Mouse (Mus musculus) frontal cortex, postnatal 14 days (tissue): ENCODE results near the gene Fggy.

ENCODE experiments used
- DNase-seq, 2 experiments: peaks; one replicate each; pipeline ENCODE4 v3.0.0; 2022; ENCODE audit warnings: low spot score in 2 of 2

Fggy gene

DNA sequence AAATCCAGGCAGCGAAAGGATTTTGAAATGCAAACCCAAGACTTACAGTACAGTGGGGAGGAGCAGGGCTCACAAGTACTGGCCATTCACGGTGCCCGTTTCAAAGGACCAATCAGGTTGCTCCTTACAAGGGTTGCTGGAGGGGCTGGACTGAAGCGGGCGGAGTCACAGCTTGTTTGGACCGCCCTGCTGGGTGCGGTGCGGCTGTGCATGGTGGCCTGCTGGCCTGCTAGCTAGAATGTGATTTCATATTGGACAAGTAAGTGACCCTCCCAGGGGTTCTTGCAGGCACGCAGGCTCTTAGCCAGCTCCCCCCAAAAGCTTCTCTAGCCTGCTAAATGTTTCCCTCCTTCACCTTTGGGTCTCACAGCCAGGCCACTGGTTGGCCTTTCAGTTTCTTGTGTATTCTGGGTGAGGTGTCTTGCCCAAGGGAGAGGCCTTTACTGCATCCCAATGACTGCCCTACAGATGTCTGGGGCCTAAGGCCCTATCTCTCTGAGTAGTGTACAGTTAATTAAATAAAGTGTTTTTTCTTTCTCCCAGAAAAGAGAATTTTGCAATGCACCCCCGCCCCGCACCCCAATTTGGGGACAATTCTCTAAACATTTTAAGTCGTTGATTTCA lies at the start of gene Fggy:
Gene Fggy (plus strand): TSS at position 175 of the 624 bp plus-strand sequence.
- DNase-seq, result peak; percentile 95 to 97

DNA sequence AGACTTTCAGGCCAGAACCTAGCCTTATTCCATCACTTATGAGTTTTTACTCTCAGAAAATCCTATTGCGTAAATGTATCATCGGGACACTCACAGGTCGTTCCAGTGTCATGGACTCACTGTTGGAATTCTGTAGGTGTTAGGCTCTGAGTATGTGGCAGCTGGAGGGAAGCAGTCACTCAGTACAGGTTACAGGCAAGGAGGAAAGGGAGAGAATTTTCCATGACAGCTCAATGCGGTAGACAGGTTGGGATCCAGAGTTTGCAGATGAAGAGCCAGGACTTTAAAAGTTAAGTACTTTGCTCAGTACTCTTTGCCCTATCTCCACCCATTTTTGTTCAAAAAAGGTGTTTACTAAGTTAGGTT lies 49.4 kb upstream of the Fggy start:
- no peak for DNase-seq

DNA sequence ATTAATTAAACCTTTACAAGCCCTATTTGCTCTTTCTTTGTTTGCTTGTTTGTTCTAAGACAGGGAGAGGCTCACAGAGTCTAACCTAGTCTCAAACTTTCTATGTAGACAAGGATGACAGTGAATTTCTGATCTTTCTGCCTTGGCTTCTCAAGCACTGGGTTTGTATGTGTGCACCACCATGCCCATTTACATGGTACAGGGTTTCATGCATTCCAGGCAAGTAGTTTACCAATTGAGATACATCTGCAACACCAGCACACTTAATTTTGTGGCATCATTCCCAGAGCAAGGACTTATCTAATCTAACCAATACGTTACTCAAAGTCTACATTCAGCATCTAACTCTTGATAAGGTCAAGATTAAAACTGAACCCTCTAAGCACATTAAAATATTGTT lies 38.9 kb upstream of the Fggy start:
- DNase-seq, result no peak

DNA sequence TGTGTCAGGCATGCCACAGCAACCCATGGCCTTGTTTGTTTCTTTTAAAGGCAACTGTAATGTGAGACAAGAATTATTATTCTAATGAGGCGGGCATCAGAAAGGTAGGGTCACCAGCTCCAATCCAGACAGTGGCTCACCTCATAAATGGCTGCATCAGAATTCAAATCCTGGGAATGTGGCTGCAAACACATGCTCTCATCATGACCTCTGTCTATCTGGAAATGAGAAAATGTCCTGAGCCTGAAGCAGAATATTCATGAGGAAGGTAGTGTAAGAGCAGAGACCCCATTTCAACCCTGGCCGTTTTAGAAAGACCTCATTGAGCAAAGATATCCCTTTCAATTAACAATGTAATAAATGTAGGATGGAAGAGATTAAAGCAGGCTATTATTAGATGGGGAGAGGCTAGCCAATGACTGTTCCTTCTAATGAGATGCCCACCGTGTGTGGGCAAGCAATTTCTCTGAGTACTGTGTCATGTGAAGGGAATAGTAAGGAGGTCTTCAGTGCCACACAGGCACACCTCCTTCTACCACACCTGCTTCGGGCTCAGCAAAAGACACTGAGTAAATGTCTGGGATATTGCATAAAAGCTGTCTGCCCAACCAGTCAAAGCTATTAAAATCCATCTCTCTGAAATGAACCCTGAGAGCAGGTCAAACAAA lies 37.2 kb upstream of the Fggy start:
- no peak for DNase-seq

DNA sequence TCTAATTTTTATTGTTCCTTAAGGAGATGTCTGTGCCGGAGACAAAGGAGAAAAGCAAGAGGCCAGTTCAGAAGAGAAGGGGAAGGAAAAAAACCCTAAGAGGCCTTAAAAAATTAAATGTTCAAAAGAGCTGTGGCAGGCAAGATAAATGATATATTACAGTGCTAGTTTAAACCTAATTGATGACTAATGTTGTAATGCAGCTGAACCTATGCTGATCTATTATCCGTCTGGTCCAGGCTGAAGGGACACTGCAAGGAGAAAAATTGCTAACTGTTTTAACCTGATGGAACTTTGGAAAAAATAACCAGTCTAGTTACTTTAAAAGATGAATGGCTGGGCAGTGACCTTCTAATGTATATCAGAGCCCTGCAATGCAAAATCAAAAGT lies 36.7 kb upstream of the Fggy start:
- DNase-seq, result no peak

DNA sequence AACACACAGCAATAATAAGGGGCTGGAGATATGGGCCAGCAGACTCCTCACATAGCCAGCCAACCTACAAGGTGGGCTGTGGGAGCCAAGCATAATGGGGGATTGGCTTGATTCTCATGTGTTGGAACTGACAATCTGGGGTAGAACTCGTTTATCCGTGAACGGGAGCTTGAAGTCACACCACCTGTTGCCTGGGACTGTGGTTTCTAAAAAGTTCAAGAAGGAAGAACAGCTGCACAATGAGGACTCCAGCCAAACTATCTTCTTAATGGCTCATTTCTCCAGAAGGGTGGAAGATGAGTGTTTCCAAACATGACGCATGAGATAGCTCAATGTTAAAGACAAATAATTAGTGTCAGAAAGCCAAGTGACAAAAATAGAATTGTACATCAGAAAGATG lies 30.7 kb upstream of the Fggy start:
- DNase-seq, result no peak

DNA sequence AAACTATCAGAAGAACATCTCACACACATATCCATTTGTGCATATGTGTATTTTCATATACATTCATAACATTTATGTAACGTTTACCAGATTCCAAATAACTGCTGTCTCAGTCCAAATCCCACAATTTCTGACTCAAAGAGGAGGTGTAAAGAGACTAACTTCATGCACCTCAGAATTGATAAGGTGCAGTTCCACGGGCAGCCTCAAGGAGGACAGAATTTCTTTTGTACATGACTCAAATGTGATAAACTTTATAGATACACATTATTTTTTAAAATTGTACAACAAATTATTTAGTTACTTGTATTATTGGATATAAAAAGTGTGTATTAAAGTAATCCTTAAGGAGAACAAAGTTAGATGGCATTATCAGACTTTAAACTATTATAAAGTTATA lies 26.6 kb upstream of the Fggy start:
- no peak for DNase-seq

DNA sequence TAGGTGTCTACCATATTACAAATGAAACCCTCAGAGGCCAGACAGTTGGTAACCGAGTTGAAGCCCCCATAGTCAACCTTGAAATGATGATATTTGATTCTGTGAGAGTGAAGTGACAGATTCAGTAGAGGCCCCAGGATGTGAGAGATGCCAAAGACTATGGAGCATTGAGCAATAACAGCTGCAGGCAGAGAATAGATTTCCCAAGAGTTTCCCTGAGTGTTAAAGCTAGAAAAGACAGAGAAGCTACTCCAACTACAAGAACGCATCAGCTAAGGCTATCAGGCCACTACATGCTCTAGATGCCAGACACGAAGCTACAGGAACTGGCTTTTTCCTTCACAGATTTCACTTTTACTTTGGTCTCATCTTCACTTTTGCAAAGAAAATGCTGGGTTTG lies 23.4 kb upstream of the Fggy start:
- DNase-seq, result no peak

DNA sequence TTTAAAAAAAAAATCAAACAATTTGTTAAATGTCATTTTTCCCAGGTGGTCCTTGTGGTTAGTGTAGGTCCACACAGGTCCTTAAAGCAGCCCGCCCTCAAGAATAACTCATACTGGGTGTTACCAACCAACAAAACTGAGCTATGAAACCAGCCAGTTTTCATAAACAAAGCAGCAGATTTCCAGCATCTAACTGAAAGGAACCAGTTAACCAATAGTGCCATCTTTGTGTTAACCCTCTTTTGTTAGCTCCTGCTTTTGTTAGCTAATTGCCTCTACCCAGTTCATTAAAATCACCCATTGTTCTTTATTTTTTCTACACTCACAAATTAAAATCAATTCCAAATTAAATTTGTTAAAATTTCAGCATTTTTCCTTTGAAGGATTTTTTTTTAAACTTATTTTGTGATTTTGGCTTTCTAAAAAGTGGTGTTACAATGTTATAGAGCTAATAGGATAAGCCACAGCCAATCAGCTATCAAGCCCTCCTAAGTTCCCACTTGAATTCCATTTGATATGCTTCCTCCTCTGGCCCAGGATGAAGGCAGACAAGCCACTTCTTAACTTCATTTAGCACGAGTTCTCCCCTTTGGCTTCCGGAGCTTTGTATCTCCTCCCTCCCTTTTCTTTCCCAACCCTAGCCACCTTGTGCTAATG lies 15.8 kb upstream of the Fggy start:
- no peak for DNase-seq

DNA sequence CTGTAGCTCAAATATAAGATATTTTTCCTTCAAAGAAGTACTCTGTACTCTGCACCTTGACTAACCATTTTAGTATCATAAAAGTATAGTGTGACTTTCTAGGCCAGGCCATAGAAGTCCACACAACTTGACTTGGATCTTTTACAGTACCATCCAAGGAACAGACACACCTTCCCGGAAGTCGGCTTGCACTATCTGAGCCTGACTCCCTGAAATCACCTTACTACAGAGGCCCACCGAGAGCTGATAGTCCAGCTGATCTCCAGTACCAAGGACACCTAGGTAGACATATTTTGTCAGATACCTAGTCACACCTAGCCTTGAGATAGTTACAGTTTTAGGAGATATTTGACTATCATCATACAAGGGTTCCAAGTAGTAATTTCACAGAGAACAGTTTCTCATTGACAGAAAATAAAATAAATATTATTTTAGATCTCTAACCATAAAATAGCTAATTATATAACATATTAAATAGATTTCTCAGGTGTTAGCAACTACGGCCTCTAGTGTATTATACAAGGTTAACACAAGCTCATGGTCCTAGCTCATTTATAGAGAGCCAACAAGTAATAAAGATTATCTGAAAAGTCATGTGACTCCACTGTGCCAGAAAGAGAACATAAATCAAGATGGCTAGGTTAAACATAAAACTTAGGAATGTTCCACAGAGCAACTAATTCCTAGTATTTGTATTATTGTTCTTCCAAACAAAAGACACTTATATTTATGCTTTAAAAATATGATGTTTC lies 15.1 kb upstream of the Fggy start:
- DNase-seq, result no peak

DNA sequence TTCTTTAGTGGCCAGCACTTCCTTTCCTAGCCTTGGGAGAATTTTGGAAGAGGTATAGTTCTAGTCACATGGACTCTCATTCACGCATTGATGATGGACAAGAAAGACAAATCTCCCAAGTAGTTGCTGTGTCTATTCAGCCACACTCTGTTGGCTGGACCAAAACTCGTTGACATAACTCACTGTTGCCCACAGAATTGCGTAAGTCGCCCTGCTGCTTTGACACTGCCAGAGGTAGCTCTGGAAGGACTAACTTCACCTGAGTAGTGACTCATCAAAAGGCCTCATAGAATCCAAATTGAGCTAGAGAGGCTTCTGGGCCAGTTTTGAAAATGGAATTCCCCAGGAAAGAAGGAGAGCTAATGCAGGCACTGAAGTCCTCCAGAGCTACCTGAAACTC lies 13.8 kb upstream of the Fggy start:
- no peak for DNase-seq

DNA sequence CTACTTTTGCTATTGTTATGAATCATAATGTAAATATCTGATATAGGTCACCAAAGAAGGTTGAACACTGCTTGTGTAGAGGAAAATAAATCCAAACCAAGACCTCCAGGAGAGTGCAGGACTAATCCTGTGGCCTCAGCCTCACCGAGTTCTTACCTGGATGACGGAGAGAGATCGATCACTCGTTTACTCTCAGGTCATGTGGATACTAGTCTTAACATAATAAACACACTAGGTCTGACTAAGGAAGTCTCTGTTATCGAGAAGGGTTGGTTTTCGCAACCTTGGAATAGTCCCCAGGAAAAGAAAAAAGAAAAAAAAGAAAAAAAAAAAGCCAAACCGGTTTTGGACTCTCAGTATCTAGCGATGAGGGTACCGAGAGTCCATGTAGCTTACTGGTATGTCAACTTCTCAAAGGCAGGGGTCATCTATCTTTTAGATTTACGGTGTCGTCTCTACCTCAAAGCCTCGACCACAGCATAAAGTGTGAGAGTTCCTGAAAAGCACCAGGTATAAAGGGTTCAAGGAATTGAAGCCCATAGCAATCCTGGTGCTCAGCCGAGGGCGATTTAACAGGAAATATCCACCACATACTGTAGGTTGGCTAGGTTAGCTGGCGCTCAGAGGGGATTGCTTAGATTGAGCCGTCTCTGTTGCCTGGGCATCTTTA lies 509 bp upstream of the Fggy start:
- DNase-seq, result no peak

DNA sequence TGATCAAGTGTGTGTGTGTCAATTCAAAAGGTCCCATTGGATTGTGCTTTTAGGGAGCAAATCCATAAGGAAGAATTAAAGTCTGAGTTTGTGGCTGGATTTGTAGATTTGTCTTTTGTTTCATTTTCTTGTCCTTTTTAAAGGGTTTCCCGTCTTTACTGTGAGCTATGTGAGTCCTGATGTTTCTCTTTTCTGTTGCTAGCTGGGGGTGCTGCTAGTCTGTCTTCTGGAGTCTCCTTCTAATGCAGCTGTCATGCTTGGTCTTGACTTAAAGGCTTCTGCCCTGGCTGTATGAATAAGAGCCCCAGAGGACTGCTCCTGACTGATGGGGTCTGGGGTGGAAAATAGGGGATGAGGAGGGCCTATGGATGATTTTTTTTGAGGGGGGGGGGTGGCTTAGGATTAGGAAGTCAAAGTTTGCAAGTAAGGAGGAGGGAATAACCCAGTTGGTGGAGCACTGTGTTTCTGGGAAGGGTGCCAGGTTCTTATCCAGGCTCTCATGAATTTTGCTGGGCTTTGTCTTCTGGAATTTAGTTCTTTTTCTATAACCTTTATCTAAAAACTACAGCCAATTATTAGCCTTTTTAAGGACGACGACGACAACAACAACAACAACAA lies 1.1 kb downstream of the Fggy start:
- DNase-seq, result no peak

DNA sequence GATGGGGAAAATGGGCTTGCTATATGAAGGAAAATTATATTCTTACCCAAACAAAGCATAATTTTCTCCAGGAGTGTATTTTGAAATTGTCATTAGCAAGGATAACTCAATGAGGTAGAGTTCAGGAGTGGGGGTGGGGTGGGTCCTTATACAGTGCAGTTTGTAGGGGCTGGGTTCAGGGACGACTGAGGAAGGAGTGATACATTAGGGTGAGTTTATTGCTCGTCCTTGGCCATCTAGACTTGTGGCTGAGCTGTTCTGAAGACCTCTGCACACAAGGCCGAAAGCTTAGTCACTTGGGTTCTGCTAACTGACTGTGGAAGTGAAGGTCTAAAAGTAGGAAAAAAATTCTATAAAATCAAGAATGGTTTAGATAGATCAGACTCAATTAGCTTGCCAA lies 14.3 kb downstream of the Fggy start:
- DNase-seq, result no peak

DNA sequence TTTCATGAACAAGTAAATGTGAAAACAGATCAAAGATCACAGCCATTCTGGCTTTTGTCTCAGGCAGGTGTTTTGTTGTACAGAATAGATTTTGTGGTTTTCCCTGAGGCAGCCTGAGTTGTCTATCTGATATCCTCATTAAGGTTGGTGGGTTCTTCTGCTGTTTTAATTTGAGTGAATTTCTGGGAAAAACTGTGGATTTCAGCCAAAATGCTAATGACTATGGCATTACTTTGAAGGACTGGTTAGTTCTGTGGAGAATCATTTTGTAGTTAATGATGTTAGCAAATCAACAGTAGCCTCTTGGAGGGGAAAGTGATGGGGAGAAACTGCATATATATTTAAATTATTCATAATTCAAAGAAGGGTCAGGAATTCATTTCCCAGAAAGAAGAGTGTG lies 16.4 kb downstream of the Fggy start:
- no peak for DNase-seq

DNA sequence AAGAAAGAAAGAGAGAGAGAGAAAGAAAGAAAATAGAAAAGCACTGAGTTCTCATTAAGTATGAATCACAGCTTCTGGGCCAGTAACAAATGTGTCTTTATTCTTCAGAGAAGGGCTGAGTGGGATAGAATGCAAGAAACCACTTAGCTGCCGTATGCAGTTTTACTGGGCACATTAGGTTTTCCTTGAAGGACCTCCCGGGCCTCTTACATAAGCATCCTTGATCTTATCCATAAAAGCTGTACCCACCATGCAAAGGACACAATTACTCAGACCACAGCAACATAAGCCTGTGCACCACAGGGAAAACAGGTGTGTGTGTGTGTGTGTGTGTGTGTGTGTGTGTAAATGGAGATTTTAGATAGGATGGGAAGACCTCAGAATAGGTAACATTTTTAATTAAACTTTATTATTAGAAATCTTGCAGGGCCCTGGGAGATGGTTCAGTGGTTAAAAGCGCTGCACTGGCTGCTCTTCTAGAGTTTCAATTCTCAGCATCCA lies 18.2 kb downstream of the Fggy start:
- no peak for DNase-seq

DNA sequence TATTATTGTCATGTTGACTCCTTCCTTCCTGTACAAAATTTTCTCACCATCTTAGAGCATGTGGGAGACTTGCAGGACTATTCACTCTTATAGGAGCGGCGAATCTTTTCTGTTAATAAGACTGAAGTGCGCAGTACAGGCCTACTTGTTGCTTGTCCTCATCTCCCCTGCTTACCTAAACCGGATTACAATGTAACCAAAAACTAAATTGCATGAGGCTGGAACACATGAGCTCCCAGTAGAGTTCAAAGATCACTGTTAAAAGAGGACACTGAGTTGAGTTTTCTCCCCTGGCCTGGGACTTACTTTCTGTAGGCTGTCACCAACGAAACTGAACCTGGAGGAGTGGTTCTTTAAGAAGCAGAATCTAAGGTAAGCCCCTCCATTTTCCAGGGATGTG lies 21.9 kb downstream of the Fggy start:
- DNase-seq, result no peak

DNA sequence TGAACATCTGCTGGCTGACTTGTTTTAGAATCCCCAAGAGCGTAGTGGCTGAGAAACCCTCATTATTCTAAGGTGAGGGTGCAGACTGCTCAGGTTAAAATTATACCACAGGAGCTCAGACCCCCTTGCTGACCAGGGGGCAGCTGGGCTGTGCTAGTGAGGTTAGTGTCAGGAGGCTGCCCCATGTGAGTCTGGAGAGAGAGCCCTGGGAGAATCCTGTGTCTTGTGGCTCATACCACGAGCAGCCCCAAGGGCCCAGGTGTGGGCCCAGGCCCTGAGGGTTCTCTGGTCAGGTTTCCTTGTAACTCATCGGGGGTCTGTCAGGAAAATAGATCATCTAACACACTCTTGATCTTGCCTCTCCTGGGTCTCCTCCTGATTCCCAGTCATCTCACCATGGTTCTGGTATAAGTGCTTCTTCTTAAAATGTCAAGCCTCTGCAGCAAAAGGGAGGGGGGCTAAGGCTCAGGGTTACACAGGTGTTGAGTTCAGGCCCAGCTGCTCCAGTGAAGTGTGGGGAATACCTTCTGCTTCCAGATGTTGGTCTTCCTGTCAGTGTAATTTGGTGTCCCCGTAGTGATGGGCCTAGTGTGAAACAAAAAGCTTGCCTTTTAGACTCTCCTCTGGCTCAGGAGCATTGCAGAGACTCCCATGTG lies 26.9 kb downstream of the Fggy start:
- no peak for DNase-seq

DNA sequence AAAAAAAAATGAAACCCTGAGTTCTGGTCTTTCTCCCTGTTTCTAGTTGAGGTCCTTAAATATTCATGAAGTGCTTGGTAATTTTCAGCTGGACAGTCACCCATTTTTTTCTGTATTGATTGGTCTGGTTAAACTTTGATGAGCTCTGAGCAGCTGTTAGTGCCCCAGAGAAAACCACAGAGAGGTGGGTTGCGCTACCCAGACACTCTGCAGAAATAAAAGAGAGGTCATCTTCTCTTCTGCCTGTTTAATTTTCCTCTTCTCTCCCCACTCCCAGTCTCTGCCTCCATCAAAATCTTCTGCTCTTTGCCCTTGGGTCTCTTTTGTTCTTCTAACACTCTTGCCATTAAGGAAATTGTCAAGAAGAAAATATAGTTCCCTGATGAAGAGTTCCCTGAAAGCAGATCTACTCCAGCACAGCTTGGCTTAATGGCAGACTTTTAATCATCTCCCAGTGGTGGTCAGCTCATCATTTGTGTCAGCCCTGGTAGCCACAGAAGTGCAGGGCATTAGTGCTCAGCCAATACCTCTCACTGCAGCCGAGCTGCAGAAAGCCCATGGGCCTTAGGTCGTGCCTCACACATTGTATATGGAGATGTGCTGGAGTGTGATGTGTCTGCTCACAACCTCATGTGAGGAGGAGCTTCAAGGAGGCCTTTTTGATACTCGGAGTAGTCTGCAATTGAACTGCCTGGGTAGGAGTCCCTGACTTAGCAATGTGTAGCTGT lies 29.1 kb downstream of the Fggy start:
- no peak for DNase-seq

DNA sequence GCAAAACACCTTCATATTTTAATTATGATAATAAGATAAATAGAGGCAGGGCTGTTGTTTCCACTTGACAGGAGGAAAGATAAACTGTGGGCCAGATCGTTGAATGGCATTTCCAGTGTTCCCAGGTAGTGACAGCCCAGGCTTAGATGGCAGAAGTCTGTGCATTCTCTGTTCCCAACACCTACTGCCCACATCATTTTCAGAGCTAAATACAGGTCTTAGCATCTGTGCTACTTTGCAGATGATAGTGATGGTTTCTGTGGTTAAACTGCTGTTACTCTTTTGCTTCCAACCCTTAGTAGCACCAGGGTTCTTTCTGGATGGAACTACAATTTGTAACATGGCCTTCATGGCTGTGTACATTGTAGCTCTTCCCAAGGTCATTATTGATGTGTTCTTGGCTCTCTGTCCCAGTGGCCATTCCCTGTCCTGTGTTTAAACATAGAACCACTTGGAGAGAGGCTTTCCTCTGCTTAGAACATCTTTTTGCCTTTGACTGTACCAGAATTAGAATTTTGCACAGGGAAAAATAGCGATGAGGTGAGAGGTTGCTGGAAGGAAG lies 31.5 kb downstream of the Fggy start:
- DNase-seq, result no peak
